Mouse (Mus musculus) heart, postnatal 0 days (tissue): Measurements from ENCODE around the gene Ccdc188. TPM values are rescaled to one million over a fixed set of nuclear protein-coding genes. Genes with fewer than 3 reads are reported as not detected.

Experiments
- ATAC-seq: fragments of 200-750 bp; cut with Nextera tagmentation; 2 replicates; pipeline ENCODE4 v1.8.0; 2017; ENCODE audit warnings: low read depth, moderate number of reproducible peaks, moderate library complexity; ENCODE audit not compliant: insufficient read depth
- DNase-seq: peaks from one replicate; pipeline ENCODE4 v3.0.0-alpha.2; 2016; ENCODE audit warnings: low spot score
- H3K27ac ChIP-seq: fragments of 300-500 bp; sonication (generic); 2 replicates; pipeline ENCODE4 v1.5.1; 2014; ENCODE audit warnings: low read depth, mild to moderate bottlenecking
- H3K27me3 ChIP-seq: fragments of 300-500 bp; sonication (generic); 2 replicates; pipeline ENCODE4 v1.6.1; 2014; ENCODE audit warnings: low read length, mixed read lengths; ENCODE audit not compliant: control insufficient read depth, insufficient read depth
- H3K36me3 ChIP-seq: fragments of 300-500 bp; sonication (generic); replicated peaks from 2 replicates; pipeline ENCODE4 v1.6.1; 2014; ENCODE audit warnings: low read length, mixed read lengths; ENCODE audit not compliant: control insufficient read depth, insufficient read depth
- H3K4me1 ChIP-seq: fragments of 300-500 bp; sonication (generic); 2 replicates; pipeline ENCODE4 v1.6.1; 2014; ENCODE audit warnings: antibody characterized with exemption; ENCODE audit not compliant: control insufficient read depth, insufficient read depth
- H3K4me2 ChIP-seq: fragments of 300-500 bp; sonication (generic); 2 replicates; pipeline ENCODE4 v1.6.1; 2014; ENCODE audit warnings: low read depth, mild to moderate bottlenecking, low read length, moderate library complexity
- H3K4me3 ChIP-seq: fragments of 300-500 bp; sonication (generic); 2 replicates; pipeline ENCODE4 v1.5.1; 2014; ENCODE audit warnings: low read depth, low read length
- H3K9ac ChIP-seq: fragments of 300-500 bp; sonication (generic); replicated peaks from 2 replicates; pipeline ENCODE4 v1.6.1; 2014; ENCODE audit warnings: low read depth, low read length, mixed read lengths
- H3K9me3 ChIP-seq: fragments of 300-500 bp; sonication (generic); replicated peaks from 2 replicates; pipeline ENCODE4 v1.6.1; 2016; ENCODE audit warnings: low read length; ENCODE audit not compliant: control insufficient read depth
- CTCF ChIP-seq: IDR thresholded peaks from 2 replicates; pipeline ENCODE4 v1.5.1; 2016; ENCODE audit warnings: antibody characterized with exemption, control low read depth, low read depth
- EP300 ChIP-seq: IDR thresholded peaks from 2 replicates; pipeline ENCODE4 v1.6.1; 2016; ENCODE audit warnings: antibody characterized with exemption, low read depth
- WGBS: fragments of 180-500 bp; shearing (Covaris S2); extraction: QIAGEN DNeasy Blood & Tissue Kit; methylation state at CpG from one replicate; pipeline ENCODE4 v1.1.7; 2014; 5-methylcytosine and 5-hydroxymethylcytosine counted together
- polyA plus RNA-seq: library from polyadenylated mRNA; unstranded; fragments of >200 nt; fragmentation: Nextera tagmentation; extraction: Ambion mirVana; gene quantifications from 2 replicates; pipeline ENCODE4 v1.2.1, GENCODE M21; 2015
- total RNA-seq: library from RNA; depleted of rRNA; stranded (reverse); fragments of >200 nt; gene quantifications from 2 replicates; pipeline ENCODE4 v1.2.3, GENCODE M21; 2014; ENCODE audit warnings: low replicate concordance

Gene Ccdc188
- total and polyA plus RNA-seq, 2 experiments from 2014 or later, result not detected

- Histone ChIP-seq H3K4me3 (no peak overlapping the region), H3K9ac (no peak overlapping the region), H3K27me3 (0 out of 2 replicates have a peak, but pooled peaks cover 3% of the 10 kb centered on the region), H3K4me1 (no peaks in the 10 kb centered on the region), H3K36me3 (no peaks in the 10 kb centered on the region), H3K9me3 (no peaks in the 10 kb centered on the region), H3K4me2 (no peak overlapping the region), H3K27ac (no peak overlapping the region)
- TF ChIP-seq CTCF (no peak), EP300 (no peak)
- DNase-seq, result no peak
- ATAC-seq, result no peak
- 39% methylated on average over 6 of the region's 6 CpGs for WGBS
Observed at GRCm38 (mm10) chr16:18175817-18176541, 41.7 kb upstream of the Ccdc188 start.

- Histone ChIP-seq H3K9ac (no peak overlapping the region), H3K9me3 (no peaks in the 10 kb centered on the region), H3K4me1 (no peaks in the 10 kb centered on the region), H3K4me3 (no peak overlapping the region), H3K27me3 (0 out of 2 replicates have a peak, but pooled peaks cover 3% of the 10 kb centered on the region), H3K4me2 (no peak overlapping the region), H3K36me3 (no peaks in the 10 kb centered on the region), H3K27ac (no peak overlapping the region)
- peak; percentile 39 for TF ChIP-seq CTCF
- TF ChIP-seq EP300, result no peak
- DNase-seq, result no peak
- ATAC-seq, result no peak
- 73% methylated on average over 4 of the region's 4 CpGs for WGBS
Observed at GRCm38 (mm10) chr16:18176758-18177157, 40.9 kb upstream of the Ccdc188 start.

- Histone ChIP-seq H3K9me3 (no peaks in the 10 kb centered on the region), H3K4me2 (no peak overlapping the region), H3K36me3 (no peaks in the 10 kb centered on the region), H3K4me1 (no peaks in the 10 kb centered on the region), H3K27ac (no peak overlapping the region), H3K9ac (no peak overlapping the region), H3K27me3 (no peaks in the 10 kb centered on the region), H3K4me3 (no peak overlapping the region)
- DNase-seq, result no peak
- WGBS, result 54% methylated on average over 2 of the region's 2 CpGs
- TF ChIP-seq EP300, result no peak
- no peak for TF ChIP-seq CTCF
- ATAC-seq, result no peak
Observed at GRCm38 (mm10) chr16:18179591-18179990, 38.1 kb upstream of the Ccdc188 start.

- H3K9me3 ChIP-seq, result no peaks in the 10 kb centered on the region
- ATAC-seq (no peak), DNase-seq (no peak)
- H3K9ac ChIP-seq, result no peak overlapping the region
- H3K4me2 ChIP-seq, result no peak overlapping the region
- TF ChIP-seq EP300, result no peak
- no peak for TF ChIP-seq CTCF
- no peak overlapping the region for H3K4me3 ChIP-seq
- no peaks in the 10 kb centered on the region for H3K4me1 ChIP-seq
- WGBS, result 41% methylated on average over 10 of the region's 10 CpGs
- no peaks in the 10 kb centered on the region for H3K36me3 ChIP-seq
- no peak overlapping the region for H3K27ac ChIP-seq
- no peaks in the 10 kb centered on the region for H3K27me3 ChIP-seq
Observed at GRCm38 (mm10) chr16:18181398-18181797, 36.3 kb upstream of the Ccdc188 start.

- WGBS, result 71% methylated on average over 8 of the region's 8 CpGs
- no peak for ATAC-seq
- no peak overlapping the region for H3K4me3 ChIP-seq
Observed at GRCm38 (mm10) chr16:18182766-18183165, 34.9 kb upstream of the Ccdc188 start.

More at GRCm38 (mm10) chr16:18182766-18183165, 34.9 kb upstream of the Ccdc188 start:
- Histone ChIP-seq H3K9ac (no peak overlapping the region), H3K27ac (no peak overlapping the region), H3K27me3 (no peaks in the 10 kb centered on the region), H3K4me2 (no peak overlapping the region), H3K9me3 (no peaks in the 10 kb centered on the region), H3K4me1 (peaks cover 9% of the 10 kb centered on the region; the same call in 1 of the 2 replicates), H3K36me3 (no peaks in the 10 kb centered on the region)
- TF ChIP-seq CTCF (no peak), EP300 (no peak)
- DNase-seq, result no peak
